Mouse (Mus musculus) spleen, adult 2 months (tissue): Measurements from ENCODE around the gene Trim72. TPM values are rescaled to one million over a fixed set of nuclear protein-coding genes. Genes with fewer than 3 reads are reported as not detected.

Experiments used
- DNase-seq, 2 experiments: peaks; one replicate each; pipeline versions ENCODE4 v3.0.0 to v3.0.0-alpha.2; 2012 to 2021; ENCODE audit warnings: low spot score in 2 of 2, low read depth in 1 of 2
- H3K27ac ChIP-seq: fragments of 200-500 bp; 2 replicates; pipeline ENCODE4 v1.5.1; 2012; ENCODE audit warnings: low read length, inconsistent platforms; ENCODE audit not compliant: insufficient read depth
- H3K27me3 ChIP-seq: fragments of 200-500 bp; 2 replicates; pipeline ENCODE4 v1.6.1; 2012; ENCODE audit warnings: mild to moderate bottlenecking, moderate library complexity, low read length, inconsistent platforms; ENCODE audit not compliant: control insufficient read depth, insufficient read depth
- H3K36me3 ChIP-seq: fragments of 200-500 bp; 2 replicates; pipeline ENCODE4 v1.6.1; 2012; ENCODE audit warnings: mild to moderate bottlenecking, low read length, inconsistent platforms; ENCODE audit not compliant: control insufficient read depth, insufficient read depth
- H3K4me1 ChIP-seq: fragments of 200-500 bp; 2 replicates; pipeline ENCODE4 v1.6.1; 2011; ENCODE audit warnings: inconsistent platforms; ENCODE audit not compliant: control insufficient read depth, insufficient read depth, insufficient read length
- H3K4me3 ChIP-seq: fragments of 200-500 bp; 2 replicates; pipeline ENCODE4 v1.5.1; 2011; ENCODE audit warnings: mild to moderate bottlenecking, inconsistent platforms; ENCODE audit not compliant: insufficient read depth, insufficient read length; ENCODE audit errors: extremely low read depth
- CTCF ChIP-seq: fragments of 200-500 bp; IDR thresholded peaks from 2 replicates; pipeline ENCODE4 v1.5.1; 2011; ENCODE audit warnings: mild to moderate bottlenecking, inconsistent platforms; ENCODE audit not compliant: insufficient read depth, insufficient read length, insufficient replicate concordance; ENCODE audit errors: extremely low read depth
- POLR2A ChIP-seq: fragments of 200-500 bp; IDR thresholded peaks from 2 replicates; pipeline ENCODE4 v1.6.1; 2011; ENCODE audit warnings: low read depth, low read length, inconsistent platforms
- WGBS: fragments of 180-500 bp; shearing (Covaris S2); methylation state at CpG from one replicate; pipeline ENCODE4 v1.1.7; 2018; 5-methylcytosine and 5-hydroxymethylcytosine counted together
- polyA plus RNA-seq: library from polyadenylated mRNA; depleted of rRNA; stranded (reverse); fragments of >200 nt; gene quantifications from 2 replicates; pipeline ENCODE4 v1.2.3, GENCODE M21; 2012

The Trim72 gene
- polyA plus RNA-seq, 1 experiment = 0.33 TPM

DNA sequence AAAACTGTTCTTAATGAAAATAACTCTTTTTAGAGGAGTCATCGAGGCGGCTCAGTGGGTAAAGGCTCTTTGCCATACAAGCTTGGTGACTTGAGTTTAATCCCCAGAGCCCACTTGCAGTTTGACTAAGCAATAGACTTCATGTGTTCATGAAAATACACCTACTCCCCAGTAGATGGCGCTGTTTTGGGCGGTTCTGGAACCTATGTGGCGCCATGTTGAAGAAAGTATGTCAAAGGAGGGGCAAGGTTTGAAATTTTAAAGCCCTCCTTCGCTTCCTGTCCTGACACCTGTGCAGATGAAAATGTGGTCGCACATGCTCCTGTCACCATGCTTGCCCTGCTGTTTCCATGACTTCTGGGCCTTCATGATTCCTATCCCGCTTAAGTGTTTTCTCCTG, 19.2 kb downstream of the Trim72 start:
- Histone ChIP-seq H3K27me3 (no peaks in the 10 kb centered on the region), H3K27ac (no peak overlapping the region), H3K4me3 (no peak overlapping the region), H3K36me3 (no peaks in the 10 kb centered on the region), H3K4me1 (no peaks in the 10 kb centered on the region)
- 70% methylated on average over 8 of the region's 8 CpGs for WGBS
- no peak for DNase-seq
- no peak for TF ChIP-seq POLR2A
- peak; percentile 17; the same call in 1 of the 2 replicates for TF ChIP-seq CTCF

DNA sequence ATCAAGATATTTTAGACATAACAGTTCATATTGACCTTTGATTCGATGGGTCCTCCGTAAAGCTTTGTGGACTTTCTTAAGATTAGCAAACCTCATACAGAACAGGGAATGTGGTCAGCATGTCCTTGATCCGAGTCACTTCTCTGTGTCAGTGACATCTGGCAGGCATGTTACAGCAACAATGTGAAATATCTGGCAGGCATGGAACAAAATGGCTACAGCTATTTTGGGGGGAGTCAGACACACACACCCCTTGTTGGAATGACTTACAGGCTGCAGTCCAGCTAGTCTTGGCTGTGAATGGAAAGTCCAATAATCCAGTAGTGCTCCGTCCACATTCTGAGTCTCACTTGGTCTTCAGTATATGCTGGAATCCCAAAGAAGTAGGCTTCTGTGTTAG, 19.8 kb downstream of the Trim72 start:
- Histone ChIP-seq H3K27ac (no peak overlapping the region), H3K27me3 (no peaks in the 10 kb centered on the region), H3K4me1 (no peaks in the 10 kb centered on the region), H3K4me3 (no peak overlapping the region), H3K36me3 (no peaks in the 10 kb centered on the region)
- WGBS = 94% methylated on average over 4 of the region's 4 CpGs
- TF ChIP-seq POLR2A = no peak
- TF ChIP-seq CTCF = no peak
- no peak for DNase-seq

DNA sequence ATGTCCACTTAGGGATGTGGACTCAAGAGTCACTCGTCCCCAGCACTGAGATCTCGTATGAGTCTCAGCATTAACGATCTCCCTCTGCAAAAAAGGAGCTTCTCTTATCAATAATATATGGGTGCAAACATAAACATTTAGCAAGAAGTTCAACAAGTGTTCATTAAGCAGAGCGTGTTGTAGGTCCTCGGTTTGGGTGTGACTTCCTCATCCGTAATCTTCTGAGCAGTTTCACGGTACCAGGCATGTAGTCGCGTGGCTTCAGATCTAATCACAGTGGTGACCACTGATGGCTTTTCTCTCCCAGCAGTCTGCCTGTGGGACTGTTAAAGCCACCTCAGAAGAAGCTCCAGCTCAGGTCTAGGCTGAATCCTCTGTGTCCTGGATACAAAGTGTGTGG, 20.6 kb downstream of the Trim72 start:
- no peak for DNase-seq
- Histone ChIP-seq H3K4me3 (no peak overlapping the region), H3K36me3 (no peaks in the 10 kb centered on the region), H3K27ac (no peak overlapping the region), H3K4me1 (no peaks in the 10 kb centered on the region), H3K27me3 (no peaks in the 10 kb centered on the region)
- TF ChIP-seq POLR2A = no peak
- TF ChIP-seq CTCF = no peak
- WGBS = 84% methylated on average over 9 of the region's 9 CpGs

- DNase-seq = no peak
- Histone ChIP-seq H3K27ac (no peak overlapping the region), H3K4me3 (no peak overlapping the region), H3K4me1 (peaks cover 3% of the 10 kb centered on the region; the same call in 1 of the 2 replicates), H3K36me3 (no peaks in the 10 kb centered on the region), H3K27me3 (no peaks in the 10 kb centered on the region)
- TF ChIP-seq CTCF (no peak), POLR2A (no peak)
- WGBS = 90% methylated on average over 4 of the region's 4 CpGs
Measured at GRCm38 (mm10) chr7:128024932-128025331, 21.2 kb downstream of the Trim72 start.

DNA sequence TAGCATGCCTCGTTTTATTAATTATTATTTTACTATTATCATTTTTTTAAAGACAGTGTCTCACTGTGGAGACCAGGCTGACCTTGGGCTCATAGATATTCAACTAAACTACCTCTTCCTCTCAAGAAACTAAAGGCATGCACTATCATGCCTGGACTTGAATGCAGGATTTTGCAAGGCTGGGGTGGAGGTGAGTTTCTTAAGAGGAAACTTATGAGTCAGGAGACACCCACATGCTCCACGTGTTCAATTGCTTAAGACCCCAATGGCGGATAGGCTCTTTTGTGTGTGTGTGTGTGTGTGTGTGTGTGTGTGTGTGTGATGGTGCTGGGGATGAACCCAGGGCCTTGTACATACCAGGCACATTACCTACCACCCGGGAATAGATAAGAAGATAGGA, 21.6 kb downstream of the Trim72 start:
- 79% methylated on average over 4 of the region's 4 CpGs for WGBS
- no peak for DNase-seq
- H3K36me3 ChIP-seq = no peaks in the 10 kb centered on the region
- H3K4me3 ChIP-seq = no peak overlapping the region
- no peak overlapping the region for H3K27ac ChIP-seq
- H3K4me1 ChIP-seq = peaks cover 3% of the 10 kb centered on the region; the same call in 1 of the 2 replicates
- TF ChIP-seq CTCF (no peak), POLR2A (no peak)
- H3K27me3 ChIP-seq = no peaks in the 10 kb centered on the region

- Histone ChIP-seq H3K4me1 (peaks cover 3% of the 10 kb centered on the region; the same call in 1 of the 2 replicates), H3K27ac (no peak overlapping the region), H3K4me3 (no peak overlapping the region), H3K27me3 (no peaks in the 10 kb centered on the region), H3K36me3 (no peaks in the 10 kb centered on the region)
- TF ChIP-seq POLR2A = no peak
- TF ChIP-seq CTCF = no peak
- DNase-seq = no peak
- 90% methylated on average over 9 of the region's 9 CpGs for WGBS
Measured at GRCm38 (mm10) chr7:128031403-128031976, 27.7 kb downstream of the Trim72 start.

DNA sequence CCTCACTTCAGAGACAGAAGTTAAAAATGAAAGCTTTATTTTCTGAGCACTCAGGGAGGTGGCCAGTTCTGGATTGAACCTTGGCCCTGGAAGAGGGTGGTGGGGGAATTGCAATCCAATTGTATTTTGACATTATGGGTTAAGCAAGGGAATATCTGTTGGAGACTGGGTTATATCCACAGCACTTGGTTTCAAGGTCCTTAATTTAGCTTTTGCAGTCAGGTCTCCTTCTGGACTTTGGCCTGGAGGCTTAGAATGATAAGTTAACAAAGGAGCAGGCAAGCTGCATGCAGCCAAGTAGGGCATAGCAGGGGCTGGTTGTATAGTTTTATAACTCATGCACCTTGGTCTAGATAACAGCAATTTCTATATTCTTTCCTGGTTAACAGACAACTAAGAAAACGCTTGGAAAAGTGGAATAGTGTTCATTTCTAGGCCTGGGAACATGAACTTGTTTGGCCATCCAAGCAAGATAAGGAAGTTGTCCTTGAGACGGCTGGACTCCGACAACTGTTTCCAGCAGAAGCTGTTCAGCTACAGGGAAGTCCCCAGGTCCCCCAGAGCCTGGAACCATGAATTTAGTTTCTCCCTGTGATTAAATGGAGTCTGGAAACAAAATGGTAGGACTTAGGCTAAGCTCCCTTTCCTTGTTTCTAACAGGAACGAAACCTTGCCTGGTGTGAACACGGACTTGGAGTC, 28.7 kb downstream of the Trim72 start:
- Histone ChIP-seq H3K4me1 (peaks cover 3% of the 10 kb centered on the region; the same call in 1 of the 2 replicates), H3K4me3 (no peak overlapping the region), H3K27ac (no peak overlapping the region), H3K36me3 (no peaks in the 10 kb centered on the region), H3K27me3 (no peaks in the 10 kb centered on the region)
- TF ChIP-seq CTCF (no peak), POLR2A (no peak)
- DNase-seq = no peak
- WGBS = 88% methylated on average over 5 of the region's 5 CpGs
